Mouse (Mus musculus): ENCODE data around the gene Gm21304.
A peak's percentile ranks its signal among the peaks of the same experiment; 100 is the strongest.
"Not testable (repeated sequence)": the region's sequence is repeated elsewhere in the genome, so short reads cannot be mapped to it uniquely, and the experiment has no call there.

Gm21304 gene

DNA sequence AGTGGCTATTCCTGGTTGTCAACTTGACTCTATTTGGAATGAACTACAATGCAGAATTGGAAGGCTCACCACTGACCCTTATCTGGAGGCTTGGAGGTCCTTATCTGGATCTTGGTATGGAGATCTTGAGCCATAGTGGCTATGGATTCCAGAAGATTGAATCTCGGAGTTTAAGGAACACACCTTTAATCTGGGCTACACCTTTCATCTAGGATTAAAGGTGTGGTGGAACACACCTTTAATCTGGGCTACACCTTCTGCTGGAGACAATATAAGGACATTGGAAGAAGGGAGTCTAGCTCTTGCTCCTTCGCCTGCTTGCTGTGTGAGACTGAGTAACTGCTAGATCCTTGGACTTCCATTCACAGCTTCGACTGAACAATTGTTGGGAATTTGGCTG is at the start of gene Gm21304:
Gene Gm21304 (plus strand): TSS at position 301 of the 400 bp plus-strand sequence.
- DNase-seq, result not testable (repeated sequence)

DNA sequence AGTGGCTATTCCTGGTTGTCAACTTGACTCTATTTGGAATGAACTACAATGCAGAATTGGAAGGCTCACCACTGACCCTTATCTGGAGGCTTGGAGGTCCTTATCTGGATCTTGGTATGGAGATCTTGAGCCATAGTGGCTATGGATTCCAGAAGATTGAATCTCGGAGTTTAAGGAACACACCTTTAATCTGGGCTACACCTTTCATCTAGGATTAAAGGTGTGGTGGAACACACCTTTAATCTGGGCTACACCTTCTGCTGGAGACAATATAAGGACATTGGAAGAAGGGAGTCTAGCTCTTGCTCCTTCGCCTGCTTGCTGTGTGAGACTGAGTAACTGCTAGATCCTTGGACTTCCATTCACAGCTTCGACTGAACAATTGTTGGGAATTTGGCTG is 25.6 kb upstream of the Gm21304 start, which contains the start of gene Gm21293:
Gene Gm21293 (plus strand): TSS at position 301 of the 400 bp plus-strand sequence.
- DNase-seq, result not testable (repeated sequence)

DNA sequence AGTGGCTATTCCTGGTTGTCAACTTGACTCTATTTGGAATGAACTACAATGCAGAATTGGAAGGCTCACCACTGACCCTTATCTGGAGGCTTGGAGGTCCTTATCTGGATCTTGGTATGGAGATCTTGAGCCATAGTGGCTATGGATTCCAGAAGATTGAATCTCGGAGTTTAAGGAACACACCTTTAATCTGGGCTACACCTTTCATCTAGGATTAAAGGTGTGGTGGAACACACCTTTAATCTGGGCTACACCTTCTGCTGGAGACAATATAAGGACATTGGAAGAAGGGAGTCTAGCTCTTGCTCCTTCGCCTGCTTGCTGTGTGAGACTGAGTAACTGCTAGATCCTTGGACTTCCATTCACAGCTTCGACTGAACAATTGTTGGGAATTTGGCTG is 17.1 kb upstream of the Gm21304 start, which contains the start of gene Gm6763:
Gene Gm6763 (plus strand): TSS at position 301 of the 400 bp plus-strand sequence.
- DNase-seq, result not testable (repeated sequence)

DNA sequence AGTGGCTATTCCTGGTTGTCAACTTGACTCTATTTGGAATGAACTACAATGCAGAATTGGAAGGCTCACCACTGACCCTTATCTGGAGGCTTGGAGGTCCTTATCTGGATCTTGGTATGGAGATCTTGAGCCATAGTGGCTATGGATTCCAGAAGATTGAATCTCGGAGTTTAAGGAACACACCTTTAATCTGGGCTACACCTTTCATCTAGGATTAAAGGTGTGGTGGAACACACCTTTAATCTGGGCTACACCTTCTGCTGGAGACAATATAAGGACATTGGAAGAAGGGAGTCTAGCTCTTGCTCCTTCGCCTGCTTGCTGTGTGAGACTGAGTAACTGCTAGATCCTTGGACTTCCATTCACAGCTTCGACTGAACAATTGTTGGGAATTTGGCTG is 8.6 kb upstream of the Gm21304 start, which contains the start of gene Gm8764:
Gene Gm8764 (plus strand): TSS at position 301 of the 400 bp plus-strand sequence.
- not testable (repeated sequence) for DNase-seq

DNA sequence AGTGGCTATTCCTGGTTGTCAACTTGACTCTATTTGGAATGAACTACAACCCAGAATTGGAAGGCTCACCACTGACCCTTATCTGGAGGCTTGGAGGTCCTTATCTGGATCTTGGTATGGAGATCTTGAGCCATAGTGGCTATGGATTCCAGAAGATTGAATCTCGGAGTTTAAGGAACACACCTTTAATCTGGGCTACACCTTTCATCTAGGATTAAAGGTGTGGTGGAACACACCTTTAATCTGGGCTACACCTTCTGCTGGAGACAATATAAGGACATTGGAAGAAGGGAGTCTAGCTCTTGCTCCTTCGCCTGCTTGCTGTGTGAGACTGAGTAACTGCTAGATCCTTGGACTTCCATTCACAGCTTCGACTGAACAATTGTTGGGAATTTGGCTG is 8.4 kb downstream of the Gm21304 start, which contains the start of gene Gm21312:
Gene Gm21312 (plus strand): TSS at position 301 of the 400 bp plus-strand sequence.
- not testable (repeated sequence) for DNase-seq

DNA sequence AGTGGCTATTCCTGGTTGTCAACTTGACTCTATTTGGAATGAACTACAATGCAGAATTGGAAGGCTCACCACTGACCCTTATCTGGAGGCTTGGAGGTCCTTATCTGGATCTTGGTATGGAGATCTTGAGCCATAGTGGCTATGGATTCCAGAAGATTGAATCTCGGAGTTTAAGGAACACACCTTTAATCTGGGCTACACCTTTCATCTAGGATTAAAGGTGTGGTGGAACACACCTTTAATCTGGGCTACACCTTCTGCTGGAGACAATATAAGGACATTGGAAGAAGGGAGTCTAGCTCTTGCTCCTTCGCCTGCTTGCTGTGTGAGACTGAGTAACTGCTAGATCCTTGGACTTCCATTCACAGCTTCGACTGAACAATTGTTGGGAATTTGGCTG is 16.9 kb downstream of the Gm21304 start, which contains the start of gene Gm20765:
Gene Gm20765 (plus strand): TSS at position 301 of the 400 bp plus-strand sequence.
- DNase-seq, result not testable (repeated sequence)

DNA sequence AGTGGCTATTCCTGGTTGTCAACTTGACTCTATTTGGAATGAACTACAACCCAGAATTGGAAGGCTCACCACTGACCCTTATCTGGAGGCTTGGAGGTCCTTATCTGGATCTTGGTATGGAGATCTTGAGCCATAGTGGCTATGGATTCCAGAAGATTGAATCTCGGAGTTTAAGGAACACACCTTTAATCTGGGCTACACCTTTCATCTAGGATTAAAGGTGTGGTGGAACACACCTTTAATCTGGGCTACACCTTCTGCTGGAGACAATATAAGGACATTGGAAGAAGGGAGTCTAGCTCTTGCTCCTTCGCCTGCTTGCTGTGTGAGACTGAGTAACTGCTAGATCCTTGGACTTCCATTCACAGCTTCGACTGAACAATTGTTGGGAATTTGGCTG is 25.4 kb downstream of the Gm21304 start, which contains the start of gene Gm4340:
Gene Gm4340 (plus strand): TSS at position 301 of the 400 bp plus-strand sequence.
- DNase-seq, result not testable (repeated sequence)

DNA sequence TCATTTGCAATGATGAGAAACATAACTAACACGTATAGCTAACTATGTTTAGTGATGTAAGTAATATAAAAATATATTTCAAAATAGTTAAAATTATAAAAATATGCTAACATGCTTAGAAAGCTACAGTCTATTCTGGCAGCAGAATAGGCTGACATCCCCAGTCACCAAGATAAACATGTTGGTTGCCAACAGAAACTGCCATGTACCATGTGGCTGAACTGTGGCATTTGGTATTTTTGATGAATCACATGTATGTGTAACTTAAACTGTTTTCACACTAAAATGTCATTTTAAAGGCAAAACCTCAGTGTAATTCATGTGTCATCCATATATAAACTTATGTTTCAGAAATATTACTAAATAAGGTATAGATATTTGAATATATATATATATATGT is 41.3 kb downstream of the Gm21304 start:
- DNase-seq, result no peak

DNA sequence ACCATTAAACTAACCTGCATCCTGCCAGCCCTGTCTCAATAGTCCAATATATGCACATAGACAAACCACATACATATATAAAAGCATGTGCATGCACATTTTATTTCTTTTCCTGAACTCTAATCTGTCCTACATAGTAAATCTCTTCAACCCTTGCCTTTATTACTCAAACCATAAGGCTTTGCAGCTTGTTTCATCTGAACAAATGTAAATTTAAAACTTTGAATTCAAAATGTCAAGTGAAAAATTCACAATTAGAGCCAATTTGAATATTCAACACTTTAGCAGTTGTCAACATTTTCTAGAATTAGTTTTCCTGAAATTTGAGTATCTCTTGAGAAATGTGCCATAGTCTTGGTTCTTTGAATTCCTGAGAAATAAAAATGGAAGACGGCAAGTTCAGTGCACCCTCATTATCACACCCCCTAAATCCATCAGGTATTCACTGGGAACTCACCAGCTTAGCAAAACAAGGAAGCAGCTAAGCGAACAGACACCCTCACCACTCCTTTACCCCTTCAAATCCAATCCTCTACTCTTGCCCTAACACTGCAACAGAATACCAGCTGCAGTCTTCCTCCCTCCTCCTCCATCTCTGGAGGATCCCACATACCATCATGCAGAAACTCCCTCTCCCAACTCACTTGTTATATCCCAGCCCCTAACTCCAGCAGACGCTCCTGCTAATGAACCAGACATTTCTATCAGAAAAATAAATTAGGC is 42.1 kb downstream of the Gm21304 start:
- no peak for DNase-seq

DNA sequence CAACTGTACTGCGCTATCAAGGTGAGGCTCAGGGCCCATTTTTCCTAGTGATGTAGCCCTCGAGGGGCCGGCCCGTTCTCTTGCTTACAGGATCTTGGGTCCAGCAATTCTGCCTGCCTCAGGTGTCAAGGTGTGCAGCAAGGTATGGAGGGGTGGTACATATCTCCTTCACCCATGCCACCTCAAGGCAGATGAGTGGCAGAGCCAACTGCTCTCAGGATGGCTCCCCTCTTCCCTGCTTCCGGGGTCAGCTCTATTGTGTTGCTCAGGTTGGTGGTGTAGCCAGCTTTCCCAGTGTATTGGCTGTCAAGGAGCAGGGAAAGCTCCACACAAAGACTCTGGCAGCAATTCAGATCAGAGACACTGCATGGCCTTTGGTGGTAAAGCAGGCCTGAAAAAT is 46.2 kb downstream of the Gm21304 start:
- peak in 1 of 2 experiments; percentile 2 for DNase-seq

All from spleen, adult 18-20 months (tissue).